In the genomic region with DNA sequence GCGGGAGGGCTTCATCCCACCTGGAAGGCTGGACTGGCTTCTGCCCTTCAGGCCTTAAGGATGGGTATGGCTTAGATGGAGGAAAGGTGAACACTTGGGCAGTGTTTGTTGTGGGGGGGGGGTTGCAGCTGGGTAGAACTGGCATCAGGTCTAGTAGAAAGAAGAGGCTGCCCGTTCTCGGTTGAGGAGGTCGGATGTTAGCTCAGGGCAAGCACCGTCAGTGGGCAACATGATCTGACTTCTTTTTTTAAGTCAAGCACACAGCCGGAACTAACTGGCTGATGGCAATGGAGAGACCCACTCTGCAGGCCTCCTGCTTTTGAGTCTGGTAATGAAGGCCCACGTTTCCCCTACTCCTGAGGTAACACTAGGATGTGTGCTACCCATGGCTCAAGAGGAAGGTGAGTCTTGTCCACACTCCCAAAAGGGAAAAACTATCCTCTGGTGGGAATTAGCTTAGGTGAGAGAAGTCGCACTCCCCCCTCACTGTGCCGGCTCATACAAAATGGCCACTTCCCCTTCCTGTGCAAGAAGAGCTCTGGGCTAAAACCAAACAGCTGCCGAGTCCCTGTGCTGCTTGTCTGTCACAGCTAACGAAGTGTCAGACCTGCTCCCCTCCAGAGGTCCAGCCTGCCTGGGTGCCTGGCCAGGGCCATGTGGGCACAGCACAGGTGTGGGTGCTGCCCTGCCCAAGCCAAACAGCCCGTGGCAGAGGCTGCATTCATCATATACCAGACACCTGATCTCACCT, we compare ENCODE assay signal across 8 mouse cellular contexts.
A peak's percentile ranks its signal among the peaks of the same experiment; 100 is the strongest.
DNase-seq lines count a peak whose midpoint lies in the region; ATAC-seq lines count a peak whose summit lies in the region.

No protein-coding gene starts in this region.

- peak; percentile 67 for ATAC-seq in common myeloid progenitor, adult 5-6 weeks (replicated peaks; ENCODE audit: low read depth, poor library complexity, severe bottlenecking)
- no peak for ATAC-seq in limb, embryonic 13.5 days (ENCODE audit: low FRiP score, low read depth)
- no peak for ATAC-seq in cerebellum, adult (ENCODE audit: insufficient number of reproducible peaks, low FRiP score, low TSS enrichment)

- 0 out of 2 replicates have a peak overlapping the region, but pooled peaks have one; percentile 19 for H3K9ac ChIP-seq in limb, embryonic 13.5 days

- WGBS in limb, embryonic 13.5 days, result 40% methylated on average over 12 of the region's 12 CpGs

- H3K27ac ChIP-seq in limb, embryonic 13.5 days, result peak overlapping the region; percentile 39

- no peak overlapping the region for H3K4me3 ChIP-seq in limb, embryonic 13.5 days

- H3K4me2 ChIP-seq in limb, embryonic 13.5 days (replicated peaks), result no peak overlapping the region

- DNase-seq in adrenal gland, adult 2 months, result peak; percentile 17
- no peak for DNase-seq in adrenal gland, postnatal 36 days
- DNase-seq in layer of hippocampus, adult 9-11 months, result peak; percentile 10
- no peak for DNase-seq in layer of hippocampus, adult 9-10 months (ENCODE audit: low spot score)
- DNase-seq in spleen, postnatal 36 days (ENCODE audit: low spot score in 2 of 2), result peak; percentile 50 to 53

- H3K4me1 ChIP-seq in limb, embryonic 13.5 days, result peaks cover 85% of the 10 kb centered on the region

- no peaks in the 10 kb centered on the region for H3K27me3 ChIP-seq in limb, embryonic 13.5 days

- peaks cover 28% of the 10 kb centered on the region for H3K36me3 ChIP-seq in limb, embryonic 13.5 days

- no peaks in the 10 kb centered on the region for H3K9me3 ChIP-seq in limb, embryonic 13.5 days

Comparison
In these comparisons a context has a peak if more than half of its experiments do, and no peak if none do; other contexts are left out.
1. DNase-seq: peak in adrenal gland, adult 2 months (single experiment), layer of hippocampus, adult 9-11 months (single experiment) and spleen, postnatal 36 days (2 of 2); none in adrenal gland, postnatal 36 days (0 of 2) and layer of hippocampus, adult 9-10 months (single experiment).